In the genomic region with DNA sequence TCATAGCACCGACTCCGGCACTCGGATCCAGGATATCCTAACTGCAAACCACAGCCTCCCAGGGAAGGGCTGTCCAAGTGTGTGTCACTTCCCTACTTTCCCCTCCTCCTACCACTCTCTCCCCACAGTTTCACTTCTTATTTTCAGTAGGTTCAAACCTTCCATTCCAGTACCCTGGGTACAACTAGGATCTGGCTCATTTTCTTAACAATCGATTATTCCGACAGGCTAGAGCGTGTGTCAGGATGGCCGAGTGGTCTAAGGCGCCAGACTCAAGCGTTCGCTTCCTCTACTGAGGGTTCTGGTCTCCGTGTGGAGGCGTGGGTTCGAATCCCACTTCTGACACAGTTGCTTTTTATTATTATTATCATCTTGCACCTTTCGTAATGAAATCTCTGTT, we compare ENCODE assay signal across 8 mouse cellular contexts. TPM values are rescaled to one million over a fixed set of nuclear protein-coding genes. Genes with fewer than 3 reads are reported as not detected.
DNase-seq lines count a peak whose midpoint lies in the region; ATAC-seq and TF ChIP-seq lines count a peak whose summit lies in the region.

No protein-coding gene starts in this region.

- peak; percentile 29 to 41 for DNase-seq in cerebellum, postnatal 14 days
- no peak for DNase-seq in cerebellum, adult 9-10 months
- peak; percentile 61 to 63 for DNase-seq in B cell, adult 2 months
- no peak for DNase-seq in kidney, postnatal 0 days (ENCODE audit: low spot score)
- DNase-seq in lung, postnatal 14 days = peak; percentile 29

- H3K27me3 ChIP-seq in heart, embryonic 14.5 days (ENCODE audit: control insufficient read depth, insufficient read depth, low read length) = no peaks in the 10 kb centered on the region
- no peaks in the 10 kb centered on the region for H3K27me3 ChIP-seq in kidney, postnatal 0 days (ENCODE audit: insufficient read depth, low read length)
- H3K27me3 ChIP-seq in stomach, embryonic 14.5 days (ENCODE audit: control insufficient read depth, insufficient read depth, low read length) = no peaks in the 10 kb centered on the region

- WGBS in heart, embryonic 14.5 days = 7% methylated on average over 14 of the region's 14 CpGs
- 12% methylated on average over 14 of the region's 14 CpGs for WGBS in kidney, postnatal 0 days
- WGBS in stomach, embryonic 14.5 days = 14% methylated on average over 14 of the region's 14 CpGs

- H3K9me3 ChIP-seq in heart, embryonic 14.5 days (ENCODE audit: control insufficient read depth, low read length) = no peaks in the 10 kb centered on the region
- H3K9me3 ChIP-seq in kidney, postnatal 0 days (replicated peaks; ENCODE audit: low read length) = no peaks in the 10 kb centered on the region
- H3K9me3 ChIP-seq in stomach, embryonic 14.5 days (ENCODE audit: control insufficient read depth, low read depth, low read length) = no peaks in the 10 kb centered on the region

- TF ChIP-seq CTCF in kidney, postnatal 0 days (IDR thresholded peaks at IDR 0.05; ENCODE audit: low read depth) = no peak

- peak; percentile 77 for ATAC-seq in common myeloid progenitor, adult 5-6 weeks (replicated peaks; ENCODE audit: low read depth, poor library complexity, severe bottlenecking)
- ATAC-seq in heart, embryonic 14.5 days (ENCODE audit: insufficient number of reproducible peaks, insufficient read depth, low FRiP score, low read depth) = peak; percentile 43; the same call in 1 of the 2 replicates
- ATAC-seq in kidney, postnatal 0 days (replicated peaks; ENCODE audit: low FRiP score, low read depth) = no peak
- peak; percentile 56; the same call in 1 of the 2 replicates for ATAC-seq in stomach, embryonic 14.5 days (ENCODE audit: insufficient number of reproducible peaks, insufficient read depth, low FRiP score, low read depth)

- no peaks in the 10 kb centered on the region for H3K36me3 ChIP-seq in heart, embryonic 14.5 days (ENCODE audit: control insufficient read depth, insufficient read depth, low read length)
- H3K36me3 ChIP-seq in kidney, postnatal 0 days (ENCODE audit: insufficient read depth, low read length) = no peaks in the 10 kb centered on the region
- H3K36me3 ChIP-seq in stomach, embryonic 14.5 days (ENCODE audit: control insufficient read depth, insufficient read depth, low read length) = no peaks in the 10 kb centered on the region

- H3K9ac ChIP-seq in heart, embryonic 14.5 days (ENCODE audit: low read length) = peak overlapping the region; percentile 49
- no peak overlapping the region for H3K9ac ChIP-seq in kidney, postnatal 0 days (ENCODE audit: low read depth, low read length)
- H3K9ac ChIP-seq in stomach, embryonic 14.5 days (replicated peaks; ENCODE audit: low read depth, low read length) = no peak overlapping the region

- H3K4me1 ChIP-seq in heart, embryonic 14.5 days (ENCODE audit: control insufficient read depth in 2 of 2, insufficient read depth in 2 of 2, low read length in 2 of 2) = peaks cover 2 to 6% of the 10 kb centered on the region in 2 experiments; a peak in 3 of 4 replicates
- H3K4me1 ChIP-seq in kidney, postnatal 0 days (replicated peaks; ENCODE audit: insufficient read depth, low read length) = no peaks in the 10 kb centered on the region
- H3K4me1 ChIP-seq in stomach, embryonic 14.5 days (ENCODE audit: control insufficient read depth, insufficient read depth, low read length) = peaks cover 4% of the 10 kb centered on the region; the same call in 1 of the 2 replicates

- peak overlapping the region; percentile 23 to 29 for H3K4me3 ChIP-seq in heart, embryonic 14.5 days (ENCODE audit: control insufficient read depth in 1 of 2, insufficient read depth in 1 of 2, low read depth in 1 of 2, low read length in 2 of 2)
- H3K4me3 ChIP-seq in kidney, postnatal 0 days (replicated peaks; ENCODE audit: low read depth, low read length) = peak overlapping the region; percentile 14; the same call in 1 of the 2 replicates
- H3K4me3 ChIP-seq in stomach, embryonic 14.5 days (ENCODE audit: low read depth, low read length) = 0 out of 2 replicates have a peak overlapping the region, but pooled peaks have one; percentile 8

- no peak overlapping the region for H3K27ac ChIP-seq in heart, embryonic 14.5 days (replicated peaks in 1 of 2; ENCODE audit: control insufficient read depth in 1 of 2, insufficient read depth in 1 of 2, low read depth in 2 of 2, low read length in 2 of 2)
- no peak overlapping the region for H3K27ac ChIP-seq in kidney, postnatal 0 days
- no peak overlapping the region for H3K27ac ChIP-seq in stomach, embryonic 14.5 days (ENCODE audit: low read length)

- H3K4me2 ChIP-seq in heart, embryonic 14.5 days (ENCODE audit: low read length) = peak overlapping the region; percentile 54
- peak overlapping the region; percentile 25 for H3K4me2 ChIP-seq in kidney, postnatal 0 days (ENCODE audit: low read length)
- 0 out of 2 replicates have a peak overlapping the region, but pooled peaks have one; percentile 17 for H3K4me2 ChIP-seq in stomach, embryonic 14.5 days (replicated peaks; ENCODE audit: low read depth, low read length)

RNA-seq across cellular contexts. Expression of a gene that starts 30.3 kb away (rescaled TPM):
- 13.1 and 13.9 TPM in 2 replicates for total RNA-seq in common myeloid progenitor, adult 5-6 weeks (2017)
- polyA plus RNA-seq in heart, embryonic 14.5 days (2014; fragmentation: Nextera tagmentation; extraction: Ambion mirVana) = 6.0 and 7.1 TPM in 2 replicates
- polyA plus RNA-seq in kidney, postnatal 0 days (2015; fragmentation: Nextera tagmentation; extraction: Ambion mirVana) = 8.5 and 9.6 TPM in 2 replicates
- polyA plus RNA-seq in stomach, embryonic 14.5 days (2014; fragmentation: Nextera tagmentation; extraction: Ambion mirVana) = 16.5 and 16.8 TPM in 2 replicates

Comparison
In these comparisons a context has a peak if more than half of its experiments do, and no peak if none do; other contexts are left out.
1. DNase-seq: peak in cerebellum, postnatal 14 days (2 of 2), B cell, adult 2 months (2 of 2) and lung, postnatal 14 days (single experiment); none in cerebellum, adult 9-10 months (single experiment) and kidney, postnatal 0 days (single experiment).
2. Peak in every context shown above with its lines, with median percentiles within 50 percentile points of each other: H3K4me2 ChIP-seq and H3K4me3 ChIP-seq.